Mouse (Mus musculus): ENCODE measurements around the gene Rbms3. TPM values are rescaled to one million over a fixed set of nuclear protein-coding genes. Genes with fewer than 3 reads are reported as not detected.
A peak's percentile ranks its signal among the peaks of the same experiment; 100 is the strongest.

Rbms3 gene
- polyA plus RNA-seq, 1 experiment from 2014 or later: 75.1 TPM

DNA sequence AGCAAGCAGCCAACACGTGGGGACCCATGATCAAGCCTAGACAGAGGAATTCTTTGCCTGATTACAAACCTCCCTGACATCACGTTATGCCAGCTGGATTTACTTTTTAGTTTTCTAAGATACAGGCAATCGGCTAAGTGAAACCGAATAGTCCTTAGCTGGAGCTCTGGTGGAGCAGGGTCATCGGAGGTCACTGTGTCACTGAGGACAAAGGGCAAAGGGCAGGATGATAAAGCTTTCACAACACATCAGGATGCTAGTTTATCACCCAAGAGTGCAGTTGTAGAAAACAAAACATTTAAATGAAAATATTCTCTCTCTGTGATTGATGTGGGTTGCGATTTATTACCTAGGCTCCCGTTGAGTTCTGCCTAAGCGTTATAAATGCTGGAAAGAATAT is 233.1 kb downstream of the Rbms3 start:
- Histone ChIP-seq H3K9me3 (ENCODE audit: control insufficient read depth, low read length) (no peaks in the 10 kb centered on the region), H3K4me3 (ENCODE audit: low read length) (no peak overlapping the region), H3K36me3 (ENCODE audit: control insufficient read depth, insufficient read depth, low read length) (no peaks in the 10 kb centered on the region), H3K4me1 (ENCODE audit: control insufficient read depth, insufficient read depth, low read depth, low read length) (peaks cover 2% of the 10 kb centered on the region; the same call in 1 of the 2 replicates), H3K9ac (ENCODE audit: low read depth, low read length) (no peak overlapping the region), H3K4me2 (ENCODE audit: low read length) (no peak overlapping the region), H3K27me3 (replicated peaks; ENCODE audit: control insufficient read depth, insufficient read depth, low read length) (no peaks in the 10 kb centered on the region), H3K27ac (ENCODE audit: low read depth, low read length) (no peak overlapping the region)
- 82% methylated on average over 8 of the region's 8 CpGs for WGBS
- ATAC-seq: no peak

DNA sequence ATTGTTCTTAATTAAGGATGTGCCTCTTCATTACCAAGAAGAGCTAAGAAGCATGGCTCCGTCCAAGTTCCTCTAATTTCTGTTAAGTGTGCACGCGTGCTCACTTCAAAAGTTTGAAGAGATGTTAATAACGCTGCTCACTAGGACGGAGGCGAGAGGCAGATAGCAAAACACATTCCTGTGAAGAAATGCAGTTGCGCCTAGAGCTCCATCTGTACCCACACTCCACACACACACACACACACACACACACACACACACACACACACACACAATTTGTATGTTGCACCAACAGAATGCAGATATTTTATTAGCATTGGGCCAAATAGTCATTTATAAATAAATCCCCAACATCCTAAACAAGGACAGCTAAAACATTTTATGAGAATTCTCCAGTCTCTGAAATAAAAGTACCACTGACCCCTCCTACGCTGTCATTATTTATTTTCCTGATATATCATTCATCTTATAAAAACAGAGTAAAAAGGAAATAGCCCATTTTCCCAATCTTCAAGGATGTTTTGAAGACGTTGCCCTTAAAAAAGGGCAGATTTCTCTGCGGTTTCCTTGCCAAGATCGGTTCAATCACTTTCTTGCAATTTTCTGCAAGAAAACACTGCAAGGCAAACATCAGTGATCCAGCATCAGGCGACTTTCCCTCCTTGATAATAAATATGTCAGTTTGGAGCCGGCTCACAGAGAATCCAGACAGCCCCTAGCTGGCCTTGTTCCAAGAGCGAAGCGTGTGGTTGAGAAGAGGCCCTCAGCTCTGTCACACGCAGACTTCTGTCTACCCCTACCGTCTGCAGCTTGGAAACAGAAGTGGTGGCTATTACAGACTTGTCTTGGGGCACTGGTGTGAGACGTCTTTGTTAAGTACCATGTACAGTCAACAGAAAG is 235.8 kb downstream of the Rbms3 start:
- no peaks in the 10 kb centered on the region for H3K9me3 ChIP-seq (ENCODE audit: control insufficient read depth, low read length)
- peak; percentile 83 for ATAC-seq
- no peak overlapping the region for H3K9ac ChIP-seq (ENCODE audit: low read depth, low read length)
- H3K4me2 ChIP-seq (ENCODE audit: low read length): no peak overlapping the region
- no peak overlapping the region for H3K4me3 ChIP-seq (ENCODE audit: low read length)
- 51% methylated on average over 18 of the region's 18 CpGs for WGBS
- H3K36me3 ChIP-seq (ENCODE audit: control insufficient read depth, insufficient read depth, low read length): no peaks in the 10 kb centered on the region
- no peaks in the 10 kb centered on the region for H3K27me3 ChIP-seq (replicated peaks; ENCODE audit: control insufficient read depth, insufficient read depth, low read length)
- H3K27ac ChIP-seq (ENCODE audit: low read depth, low read length): no peak overlapping the region
- H3K4me1 ChIP-seq (ENCODE audit: control insufficient read depth, insufficient read depth, low read depth, low read length): peaks cover 2% of the 10 kb centered on the region; the same call in 1 of the 2 replicates

DNA sequence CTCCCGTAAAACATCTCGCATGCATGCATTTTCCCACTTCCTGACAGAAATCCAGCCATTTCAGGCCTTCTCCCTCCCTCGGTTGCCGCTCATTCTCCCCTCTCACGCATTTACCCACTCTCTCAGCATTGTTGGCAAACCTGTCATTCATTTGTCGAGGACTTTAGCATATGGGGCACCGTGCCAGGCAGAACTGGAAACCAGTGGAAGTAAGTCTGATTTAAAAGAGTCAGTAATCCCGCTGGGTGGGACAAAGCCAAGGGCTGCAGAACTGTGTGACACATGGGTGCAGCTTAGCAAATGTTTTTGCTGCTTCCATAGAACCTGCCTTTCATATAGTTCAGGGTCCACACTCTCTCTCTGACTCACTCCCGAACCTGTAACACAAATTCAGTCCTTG is 241.7 kb downstream of the Rbms3 start:
- Histone ChIP-seq H3K4me2 (ENCODE audit: low read length) (no peak overlapping the region), H3K27ac (ENCODE audit: low read depth, low read length) (no peak overlapping the region), H3K9ac (ENCODE audit: low read depth, low read length) (no peak overlapping the region), H3K4me3 (ENCODE audit: low read length) (no peak overlapping the region), H3K27me3 (replicated peaks; ENCODE audit: control insufficient read depth, insufficient read depth, low read length) (no peaks in the 10 kb centered on the region), H3K4me1 (ENCODE audit: control insufficient read depth, insufficient read depth, low read depth, low read length) (no peaks in the 10 kb centered on the region), H3K36me3 (ENCODE audit: control insufficient read depth, insufficient read depth, low read length) (no peaks in the 10 kb centered on the region), H3K9me3 (ENCODE audit: control insufficient read depth, low read length) (no peaks in the 10 kb centered on the region)
- 63% methylated on average over 9 of the region's 9 CpGs for WGBS
- no peak for ATAC-seq

DNA sequence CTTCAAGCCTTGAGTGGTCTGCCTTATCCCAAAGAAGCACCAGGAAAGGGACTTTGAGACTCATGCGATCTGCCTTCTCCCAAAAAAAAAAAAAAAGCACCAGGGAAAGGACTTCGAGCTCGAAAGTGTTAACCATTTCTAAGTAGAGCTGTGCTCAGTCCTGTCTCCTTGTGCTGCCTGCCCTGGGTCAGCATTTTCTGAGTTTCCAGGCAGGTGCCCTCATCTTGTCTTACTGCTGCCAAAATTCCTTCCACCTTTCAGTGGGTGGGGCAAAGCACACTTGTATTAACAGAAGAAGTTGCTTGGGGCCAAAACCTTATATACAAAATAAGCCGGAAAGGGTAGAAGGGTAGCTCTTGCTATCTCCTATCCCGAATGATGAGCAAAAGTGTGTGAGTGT is 248.8 kb downstream of the Rbms3 start:
- WGBS: 77% methylated on average over 5 of the region's 5 CpGs
- no peak for ATAC-seq

DNA sequence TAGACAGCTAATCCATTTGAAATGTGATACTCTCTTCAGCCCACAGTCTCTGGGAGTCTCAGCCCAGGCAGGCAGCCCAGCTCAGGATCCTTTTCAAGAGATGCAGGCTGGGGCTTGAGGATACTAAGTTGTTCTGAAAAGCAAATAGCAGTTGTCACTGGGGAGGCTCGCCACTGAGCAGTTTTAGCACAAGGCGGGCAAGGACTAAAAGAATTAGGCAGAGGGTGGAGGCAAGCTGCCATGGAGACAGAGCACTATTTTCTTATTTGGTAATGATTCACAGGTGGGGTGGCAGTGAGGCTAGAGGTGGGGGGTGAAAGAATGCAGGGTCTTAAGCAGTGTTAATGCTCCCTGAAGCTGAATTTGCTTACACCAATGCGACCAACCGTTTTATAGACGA is 249.6 kb downstream of the Rbms3 start:
- WGBS: 29% methylated on average over 5 of the region's 5 CpGs
- ATAC-seq: no peak

More for the DNA sequence above, 248.8 kb downstream of the Rbms3 start:
- Histone ChIP-seq H3K27ac (ENCODE audit: low read depth, low read length) (no peak overlapping the region), H3K4me2 (ENCODE audit: low read length) (no peak overlapping the region), H3K9ac (ENCODE audit: low read depth, low read length) (no peak overlapping the region), H3K36me3 (ENCODE audit: control insufficient read depth, insufficient read depth, low read length) (no peaks in the 10 kb centered on the region), H3K4me3 (ENCODE audit: low read length) (no peak overlapping the region), H3K27me3 (replicated peaks; ENCODE audit: control insufficient read depth, insufficient read depth, low read length) (no peaks in the 10 kb centered on the region), H3K4me1 (ENCODE audit: control insufficient read depth, insufficient read depth, low read depth, low read length) (peaks cover 4% of the 10 kb centered on the region), H3K9me3 (ENCODE audit: control insufficient read depth, low read length) (no peaks in the 10 kb centered on the region)

DNA sequence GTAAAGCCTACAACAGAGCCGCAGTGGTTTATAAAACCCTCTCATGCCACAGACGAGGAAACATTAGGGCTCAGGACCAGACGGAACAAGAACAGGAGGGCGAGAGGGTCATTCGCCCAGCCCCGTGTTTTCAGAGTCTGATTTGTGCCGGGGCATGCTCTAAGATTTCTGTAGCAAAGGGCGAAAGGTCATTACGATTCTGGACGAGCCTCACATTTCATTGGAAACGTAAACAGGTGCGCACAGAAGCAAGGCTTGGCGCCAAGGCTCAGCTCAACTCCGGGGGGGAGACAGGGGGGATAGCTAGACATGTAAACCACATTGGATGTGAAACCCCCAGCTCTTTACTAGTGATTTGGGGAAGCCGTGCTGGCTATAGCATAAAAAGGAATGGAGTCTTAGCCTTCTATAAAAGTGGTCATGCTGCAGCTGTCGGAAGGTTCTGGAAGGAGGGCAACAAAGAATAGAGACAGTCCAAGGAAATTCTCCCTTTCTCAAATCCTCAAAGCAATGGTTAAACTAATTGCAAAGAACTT is 250.2 kb downstream of the Rbms3 start:
- ATAC-seq: no peak
- Histone ChIP-seq H3K4me1 (ENCODE audit: control insufficient read depth, insufficient read depth, low read depth, low read length) (peaks cover 4% of the 10 kb centered on the region), H3K9me3 (ENCODE audit: control insufficient read depth, low read length) (no peaks in the 10 kb centered on the region), H3K27me3 (replicated peaks; ENCODE audit: control insufficient read depth, insufficient read depth, low read length) (no peaks in the 10 kb centered on the region), H3K4me2 (ENCODE audit: low read length) (no peak overlapping the region), H3K27ac (ENCODE audit: low read depth, low read length) (no peak overlapping the region), H3K4me3 (ENCODE audit: low read length) (no peak overlapping the region), H3K9ac (ENCODE audit: low read depth, low read length) (no peak overlapping the region), H3K36me3 (ENCODE audit: control insufficient read depth, insufficient read depth, low read length) (no peaks in the 10 kb centered on the region)
- 70% methylated on average over 16 of the region's 16 CpGs for whole genome bisulfite sequencing

More for the DNA sequence above, 249.6 kb downstream of the Rbms3 start:
- Histone ChIP-seq H3K4me1 (ENCODE audit: control insufficient read depth, insufficient read depth, low read depth, low read length) (peaks cover 4% of the 10 kb centered on the region), H3K4me2 (ENCODE audit: low read length) (no peak overlapping the region), H3K27ac (ENCODE audit: low read depth, low read length) (no peak overlapping the region), H3K9me3 (ENCODE audit: control insufficient read depth, low read length) (no peaks in the 10 kb centered on the region), H3K27me3 (replicated peaks; ENCODE audit: control insufficient read depth, insufficient read depth, low read length) (no peaks in the 10 kb centered on the region), H3K9ac (ENCODE audit: low read depth, low read length) (no peak overlapping the region), H3K4me3 (ENCODE audit: low read length) (no peak overlapping the region), H3K36me3 (ENCODE audit: control insufficient read depth, insufficient read depth, low read length) (no peaks in the 10 kb centered on the region)

DNA sequence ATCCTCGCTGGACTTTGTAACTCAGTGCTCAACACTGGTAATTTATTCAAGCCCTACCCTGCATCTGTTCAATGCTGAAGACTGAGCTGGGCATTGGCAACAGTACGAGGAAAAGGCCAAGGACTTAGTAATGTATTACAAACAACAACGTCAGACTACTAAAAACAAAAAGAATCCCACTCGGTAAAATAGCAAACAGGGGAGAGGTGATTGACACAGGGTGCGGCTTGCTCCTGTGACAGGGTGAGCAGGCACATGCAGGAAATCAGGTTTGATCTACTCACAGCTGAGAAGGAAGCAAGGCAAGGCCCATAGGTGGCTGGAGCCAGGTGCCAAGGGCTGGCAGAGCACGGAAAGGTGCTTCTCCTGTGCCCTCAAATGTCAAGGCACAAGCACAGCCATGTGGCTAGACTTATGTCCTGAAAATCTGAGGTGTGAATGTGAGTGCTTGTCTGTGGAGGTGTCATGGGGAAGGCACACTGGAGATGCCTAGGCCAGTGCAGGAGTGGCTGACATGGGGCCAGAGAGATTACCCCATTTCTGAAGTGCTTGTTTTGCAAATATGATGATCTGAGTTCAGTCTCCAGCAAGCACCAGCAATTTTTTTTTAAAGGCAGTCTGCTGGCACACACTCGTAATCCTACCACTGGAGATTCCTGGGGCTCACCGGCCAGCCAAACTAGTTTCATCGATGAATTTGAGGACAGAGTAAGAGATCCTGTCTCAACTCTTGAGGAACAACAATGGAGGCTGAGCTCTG is 251.4 kb downstream of the Rbms3 start:
- Histone ChIP-seq H3K27me3 (replicated peaks; ENCODE audit: control insufficient read depth, insufficient read depth, low read length) (no peaks in the 10 kb centered on the region), H3K4me3 (ENCODE audit: low read length) (no peak overlapping the region), H3K36me3 (ENCODE audit: control insufficient read depth, insufficient read depth, low read length) (no peaks in the 10 kb centered on the region), H3K9me3 (ENCODE audit: control insufficient read depth, low read length) (no peaks in the 10 kb centered on the region), H3K9ac (ENCODE audit: low read depth, low read length) (no peak overlapping the region), H3K4me2 (ENCODE audit: low read length) (no peak overlapping the region), H3K27ac (ENCODE audit: low read depth, low read length) (no peak overlapping the region), H3K4me1 (ENCODE audit: control insufficient read depth, insufficient read depth, low read depth, low read length) (peaks cover 4% of the 10 kb centered on the region)
- ATAC-seq: no peak
- 79% methylated on average over 9 of the region's 9 CpGs for WGBS

DNA sequence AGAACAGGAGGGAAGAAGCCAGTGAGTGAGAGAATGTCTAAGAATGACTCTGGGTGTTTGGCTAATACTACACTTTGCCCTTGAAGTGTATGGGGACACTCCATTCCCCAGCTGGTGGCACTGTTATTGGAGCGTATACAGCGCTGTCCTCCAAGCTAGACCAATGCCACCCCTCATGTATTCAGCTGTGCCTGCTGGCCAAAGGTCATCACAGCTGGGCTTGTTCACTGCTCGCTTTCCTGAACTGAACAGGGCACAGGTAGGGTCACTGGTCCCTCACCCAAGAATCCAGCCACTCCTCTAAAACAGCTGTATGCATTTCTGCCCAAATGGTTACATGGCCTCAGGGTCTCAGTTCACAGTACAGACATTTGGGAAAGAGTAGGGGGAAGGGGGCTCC is 253.9 kb downstream of the Rbms3 start:
- no peaks in the 10 kb centered on the region for H3K9me3 ChIP-seq (ENCODE audit: control insufficient read depth, low read length)
- 81% methylated on average over 3 of the region's 3 CpGs for WGBS
- H3K4me1 ChIP-seq (ENCODE audit: control insufficient read depth, insufficient read depth, low read depth, low read length): peaks cover 4% of the 10 kb centered on the region
- no peak overlapping the region for H3K9ac ChIP-seq (ENCODE audit: low read depth, low read length)
- H3K4me2 ChIP-seq (ENCODE audit: low read length): no peak overlapping the region
- H3K27me3 ChIP-seq (replicated peaks; ENCODE audit: control insufficient read depth, insufficient read depth, low read length): no peaks in the 10 kb centered on the region
- H3K4me3 ChIP-seq (ENCODE audit: low read length): no peak overlapping the region
- no peak for ATAC-seq
- no peaks in the 10 kb centered on the region for H3K36me3 ChIP-seq (ENCODE audit: control insufficient read depth, insufficient read depth, low read length)
- no peak overlapping the region for H3K27ac ChIP-seq (ENCODE audit: low read depth, low read length)

DNA sequence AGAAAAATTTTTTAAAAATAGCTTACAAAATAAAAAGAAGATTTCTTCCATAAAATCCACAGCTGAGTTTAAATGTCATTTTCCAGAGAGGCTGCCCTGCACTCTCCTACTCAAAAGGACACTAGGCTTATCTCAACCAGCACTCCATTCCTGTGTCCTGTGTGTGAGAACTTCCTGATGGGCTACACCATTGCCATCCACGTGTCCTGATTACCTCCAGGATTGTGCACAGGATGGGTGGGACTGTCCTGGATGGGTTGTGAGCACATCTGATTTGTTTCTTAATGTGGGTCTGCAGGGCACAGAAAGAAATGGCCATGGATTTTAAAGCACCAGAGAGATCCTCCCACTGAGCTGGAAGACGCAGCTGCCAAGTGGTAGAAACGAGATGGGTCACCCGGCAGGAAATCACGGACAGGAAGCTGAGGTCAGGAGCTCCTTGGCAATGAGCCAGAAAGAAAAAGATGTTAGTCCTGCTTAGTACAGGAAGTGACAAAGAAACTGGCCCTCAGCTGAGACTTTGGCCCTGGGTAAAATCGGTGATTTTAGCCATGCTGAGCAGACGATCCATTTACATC is 256.5 kb downstream of the Rbms3 start:
- H3K4me1 ChIP-seq (ENCODE audit: control insufficient read depth, insufficient read depth, low read depth, low read length): no peaks in the 10 kb centered on the region
- ATAC-seq: no peak
- H3K4me3 ChIP-seq (ENCODE audit: low read length): no peak overlapping the region
- H3K4me2 ChIP-seq (ENCODE audit: low read length): no peak overlapping the region
- no peaks in the 10 kb centered on the region for H3K27me3 ChIP-seq (replicated peaks; ENCODE audit: control insufficient read depth, insufficient read depth, low read length)
- H3K9ac ChIP-seq (ENCODE audit: low read depth, low read length): no peak overlapping the region
- WGBS: 46% methylated on average over 7 of the region's 7 CpGs
- H3K36me3 ChIP-seq (ENCODE audit: control insufficient read depth, insufficient read depth, low read length): no peaks in the 10 kb centered on the region
- no peak overlapping the region for H3K27ac ChIP-seq (ENCODE audit: low read depth, low read length)
- no peaks in the 10 kb centered on the region for H3K9me3 ChIP-seq (ENCODE audit: control insufficient read depth, low read length)
